Mouse (Mus musculus): ENCODE measurements around the gene Zfp658. TPM values are rescaled to one million over a fixed set of nuclear protein-coding genes. Genes with fewer than 3 reads are reported as not detected.
A peak's percentile ranks its signal among the peaks of the same experiment; 100 is the strongest.

Zfp658 gene
- total and polyA plus RNA-seq, 3 experiments = not detected

GRCm38 (mm10) chr7:43584790-43585189 is 22.7 kb downstream of the Zfp658 start:
- no peaks in the 10 kb centered on the region for H3K9me3 ChIP-seq (replicated peaks; ENCODE audit: insufficient read depth, low read length)
- H3K36me3 ChIP-seq (ENCODE audit: control insufficient read depth in 1 of 2, insufficient read depth in 2 of 2, low read length in 2 of 2) = peaks cover 0 to 20% of the 10 kb centered on the region in 2 experiments; a peak in 3 of 4 replicates
- no peak overlapping the region for H3K9ac ChIP-seq (ENCODE audit: control insufficient read depth, low read depth, low read length, poor library complexity, severe bottlenecking)
- TF ChIP-seq CTCF (IDR thresholded peaks at IDR 0.05 in 2 of 3, conservative IDR thresholded peaks at IDR 0.05 in 1 of 3; ENCODE audit: control insufficient read depth in 1 of 3, insufficient read depth in 1 of 3, low read depth in 2 of 3, low read length in 3 of 3, poor library complexity in 1 of 3, severe bottlenecking in 1 of 3) (peak in 2 of 3 experiments; percentile 5 to 6; a peak in 1 of 6 replicates), TAL1 (IDR thresholded peaks at IDR 0.05; ENCODE audit: low read length) (no peak)
- H3K27ac ChIP-seq (ENCODE audit: control insufficient read depth, low read depth, low read length) = no peak overlapping the region
- H3K4me1 ChIP-seq (ENCODE audit: control insufficient read depth in 1 of 2, insufficient read depth in 2 of 2, low read length in 2 of 2) = peaks cover 3% of the 10 kb centered on the region in 2 experiments; a peak in 3 of 4 replicates
- no peaks in the 10 kb centered on the region for H3K27me3 ChIP-seq (ENCODE audit: control insufficient read depth in 1 of 2, insufficient read depth in 2 of 2, low read length in 2 of 2)
- DNase-seq (ENCODE audit: low read depth, low spot score) = peak; percentile 18
- H3K4me3 ChIP-seq (ENCODE audit: control insufficient read depth in 1 of 2, insufficient read depth in 1 of 2, low read depth in 2 of 2, low read length in 2 of 2) = no peak overlapping the region
- peaks cover 18% of the 10 kb centered on the region for H3K79me2 ChIP-seq (ENCODE audit: control insufficient read depth, insufficient read depth, low read length, poor library complexity)

- no peaks in the 10 kb centered on the region for H3K9me3 ChIP-seq (replicated peaks; ENCODE audit: insufficient read depth, low read length)
- no peaks in the 10 kb centered on the region; a peak in 1 of 4 replicates for H3K27me3 ChIP-seq (ENCODE audit: control insufficient read depth in 1 of 2, insufficient read depth in 2 of 2, low read length in 2 of 2)
- no peak for TF ChIP-seq USF2 (IDR thresholded peaks at IDR 0.05; ENCODE audit: borderline replicate concordance in 1 of 2, insufficient read depth in 1 of 2, low read depth in 1 of 2, low read length in 2 of 2)
- no peak for TF ChIP-seq POLR2AphosphoS5 (IDR thresholded peaks at IDR 0.05; ENCODE audit: borderline replicate concordance, low read depth, low read length)
- TF ChIP-seq TAL1 (IDR thresholded peaks at IDR 0.05; ENCODE audit: low read length) = no peak
- no peak for TF ChIP-seq MYC (IDR thresholded peaks at IDR 0.05; ENCODE audit: low read depth, low read length)
- TF ChIP-seq USF1 (IDR thresholded peaks at IDR 0.05; ENCODE audit: low read depth, low read length) = no peak
- TF ChIP-seq POLR2A (IDR thresholded peaks at IDR 0.05; ENCODE audit: control insufficient read depth in 1 of 2, insufficient read depth in 1 of 2, low read depth in 1 of 2, low read length in 2 of 2, poor library complexity in 1 of 2) = no peak
- TF ChIP-seq SIN3A (IDR thresholded peaks at IDR 0.05; ENCODE audit: low read length) = no peak
- TF ChIP-seq BHLHE40 (IDR thresholded peaks at IDR 0.05; ENCODE audit: borderline replicate concordance, low read depth, low read length) = no peak
- TF ChIP-seq ZC3H11A (IDR thresholded peaks at IDR 0.05; ENCODE audit: low read depth, low read length) = no peak
- no peak for TF ChIP-seq TBP (IDR thresholded peaks at IDR 0.05; ENCODE audit: low read depth, low read length)
- no peak for TF ChIP-seq GATA1 (IDR thresholded peaks at IDR 0.05; ENCODE audit: low read depth, low read length)
- no peak for TF ChIP-seq GABPA (IDR thresholded peaks at IDR 0.05; ENCODE audit: low read depth, low read length)
- TF ChIP-seq CTCF (IDR thresholded peaks at IDR 0.05 in 2 of 3, conservative IDR thresholded peaks at IDR 0.05 in 1 of 3; ENCODE audit: control insufficient read depth in 1 of 3, insufficient read depth in 1 of 3, low read depth in 2 of 3, low read length in 3 of 3, poor library complexity in 1 of 3, severe bottlenecking in 1 of 3) = no peak
- no peak for TF ChIP-seq CHD1 (IDR thresholded peaks at IDR 0.05; ENCODE audit: low read depth, low read length)
- no peak for TF ChIP-seq SMC3 (IDR thresholded peaks at IDR 0.05; ENCODE audit: low read depth, low read length)
- TF ChIP-seq EP300 (IDR thresholded peaks at IDR 0.05; ENCODE audit: low read depth in 1 of 2, low read length in 2 of 2) = no peak
- TF ChIP-seq MYB (IDR thresholded peaks at IDR 0.05; ENCODE audit: low read depth, low read length) = no peak
- DNase-seq (ENCODE audit: low read depth, low spot score) = no peak
- no peaks in the 10 kb centered on the region for H3K4me1 ChIP-seq (ENCODE audit: control insufficient read depth in 1 of 2, insufficient read depth in 2 of 2, low read length in 2 of 2)
- no peak overlapping the region for H3K27ac ChIP-seq (ENCODE audit: control insufficient read depth, low read depth, low read length)
- no peaks in the 10 kb centered on the region for H3K79me2 ChIP-seq (ENCODE audit: control insufficient read depth, insufficient read depth, low read length, poor library complexity)
- H3K4me3 ChIP-seq (ENCODE audit: control insufficient read depth in 1 of 2, insufficient read depth in 1 of 2, low read depth in 2 of 2, low read length in 2 of 2) = no peak overlapping the region
- H3K36me3 ChIP-seq (ENCODE audit: control insufficient read depth in 1 of 2, insufficient read depth in 2 of 2, low read length in 2 of 2) = no peaks in the 10 kb centered on the region
- H3K9ac ChIP-seq (ENCODE audit: control insufficient read depth, low read depth, low read length, poor library complexity, severe bottlenecking) = no peak overlapping the region
Observed at GRCm38 (mm10) chr7:43601884-43602283, 39.8 kb downstream of the Zfp658 start.
